Mouse (Mus musculus) heart, postnatal 0 days (tissue): Measurements from ENCODE around the gene Rfng. TPM values are rescaled to one million over a fixed set of nuclear protein-coding genes. Genes with fewer than 3 reads are reported as not detected.
A peak's percentile ranks its signal among the peaks of the same experiment; 100 is the strongest.

Experiments used
- ATAC-seq: fragments of 200-750 bp; cut with Nextera tagmentation; 2 replicates; pipeline ENCODE4 v1.8.0; 2017; ENCODE audit warnings: low read depth, moderate number of reproducible peaks, moderate library complexity; ENCODE audit not compliant: insufficient read depth
- DNase-seq: peaks from one replicate; pipeline ENCODE4 v3.0.0-alpha.2; 2016; ENCODE audit warnings: low spot score
- H3K27ac ChIP-seq: fragments of 300-500 bp; sonication (generic); 2 replicates; pipeline ENCODE4 v1.5.1; 2014; ENCODE audit warnings: low read depth, mild to moderate bottlenecking
- H3K27me3 ChIP-seq: fragments of 300-500 bp; sonication (generic); 2 replicates; pipeline ENCODE4 v1.6.1; 2014; ENCODE audit warnings: low read length, mixed read lengths; ENCODE audit not compliant: control insufficient read depth, insufficient read depth
- H3K36me3 ChIP-seq: fragments of 300-500 bp; sonication (generic); replicated peaks from 2 replicates; pipeline ENCODE4 v1.6.1; 2014; ENCODE audit warnings: low read length, mixed read lengths; ENCODE audit not compliant: control insufficient read depth, insufficient read depth
- H3K4me1 ChIP-seq: fragments of 300-500 bp; sonication (generic); 2 replicates; pipeline ENCODE4 v1.6.1; 2014; ENCODE audit warnings: antibody characterized with exemption; ENCODE audit not compliant: control insufficient read depth, insufficient read depth
- H3K4me2 ChIP-seq: fragments of 300-500 bp; sonication (generic); 2 replicates; pipeline ENCODE4 v1.6.1; 2014; ENCODE audit warnings: low read depth, mild to moderate bottlenecking, low read length, moderate library complexity
- H3K4me3 ChIP-seq: fragments of 300-500 bp; sonication (generic); 2 replicates; pipeline ENCODE4 v1.5.1; 2014; ENCODE audit warnings: low read depth, low read length
- H3K9ac ChIP-seq: fragments of 300-500 bp; sonication (generic); replicated peaks from 2 replicates; pipeline ENCODE4 v1.6.1; 2014; ENCODE audit warnings: low read depth, low read length, mixed read lengths
- H3K9me3 ChIP-seq: fragments of 300-500 bp; sonication (generic); replicated peaks from 2 replicates; pipeline ENCODE4 v1.6.1; 2016; ENCODE audit warnings: low read length; ENCODE audit not compliant: control insufficient read depth
- CTCF ChIP-seq: IDR thresholded peaks from 2 replicates; pipeline ENCODE4 v1.5.1; 2016; ENCODE audit warnings: antibody characterized with exemption, control low read depth, low read depth
- EP300 ChIP-seq: IDR thresholded peaks from 2 replicates; pipeline ENCODE4 v1.6.1; 2016; ENCODE audit warnings: antibody characterized with exemption, low read depth
- WGBS: fragments of 180-500 bp; shearing (Covaris S2); extraction: QIAGEN DNeasy Blood & Tissue Kit; methylation state at CpG from one replicate; pipeline ENCODE4 v1.1.7; 2014; 5-methylcytosine and 5-hydroxymethylcytosine counted together
- polyA plus RNA-seq: library from polyadenylated mRNA; unstranded; fragments of >200 nt; fragmentation: Nextera tagmentation; extraction: Ambion mirVana; gene quantifications from 2 replicates; pipeline ENCODE4 v1.2.1, GENCODE M21; 2015
- total RNA-seq: library from RNA; depleted of rRNA; stranded (reverse); fragments of >200 nt; gene quantifications from 2 replicates; pipeline ENCODE4 v1.2.3, GENCODE M21; 2014; ENCODE audit warnings: low replicate concordance; rRNA removed

Gene Rfng
- total and polyA plus RNA-seq, 2 experiments from 2014 or later, result 14.5 to 15.3 TPM

GRCm38 (mm10) chr11:120731858-120732680, 51.9 kb downstream of the Rfng start, which contains the start of gene Cbr2:
TSS of gene Cbr2 (minus strand) at chr11:120732114.
- no peaks in the 10 kb centered on the region for H3K36me3 ChIP-seq
- DNase-seq, result no peak
- H3K4me2 ChIP-seq, result no peak within 1 kb of the TSS
- no peak within 1 kb of the TSS for H3K27ac ChIP-seq
- no peak within 1 kb of the TSS for H3K4me3 ChIP-seq
- TF ChIP-seq EP300 (no peak), CTCF (0 out of 2 replicates have a peak, but pooled peaks have one; percentile 11)
- H3K4me1 ChIP-seq, result 0 out of 2 replicates have a peak, but pooled peaks cover 2% of the 10 kb centered on the region
- peak; percentile 60 for ATAC-seq
- no peaks in the 10 kb centered on the region for H3K9me3 ChIP-seq
- 58% methylated on average over 12 of the region's 12 CpGs for WGBS
- no peak within 1 kb of the TSS for H3K9ac ChIP-seq
- no peaks in the 10 kb centered on the region; the same call in 1 of the 2 replicates for H3K27me3 ChIP-seq

- DNase-seq (no peak), ATAC-seq (no peak)
- TF ChIP-seq EP300 (no peak), CTCF (no peak)
- 83% methylated on average over 1 of the region's 1 CpGs for WGBS
- no peaks in the 10 kb centered on the region for H3K9me3 ChIP-seq
- 0 out of 2 replicates have a peak, but pooled peaks cover 2% of the 10 kb centered on the region for H3K4me1 ChIP-seq
- H3K4me2 ChIP-seq, result no peak overlapping the region
- H3K27me3 ChIP-seq, result no peaks in the 10 kb centered on the region; the same call in 1 of the 2 replicates
- no peaks in the 10 kb centered on the region for H3K36me3 ChIP-seq
- H3K9ac ChIP-seq, result no peak overlapping the region
- H3K4me3 ChIP-seq, result no peak overlapping the region
- no peak overlapping the region for H3K27ac ChIP-seq
Observed at GRCm38 (mm10) chr11:120731395-120731794, 52.6 kb downstream of the Rfng start.

Other genes with a start within 250 kb of the Rfng start
- 66.9 and 93.5 TPM in 2 replicates for gene Mcrip1, start 234.5 kb downstream of the Rfng start, total RNA-seq
- 136 and 138 TPM in 2 replicates for gene Mcrip1, start 234.5 kb downstream of the Rfng start, polyA plus RNA-seq
- gene Ppp1r27, start 233.1 kb downstream of the Rfng start, total RNA-seq, result not detected in 2 replicates
- 0.20 TPM in 1 of 2 replicates, not detected in the other for gene Ppp1r27, start 233.1 kb downstream of the Rfng start, polyA plus RNA-seq
- 232 and 241 TPM in 2 replicates for gene P4hb, start 211.0 kb downstream of the Rfng start, total RNA-seq
- gene P4hb, start 211.0 kb downstream of the Rfng start, polyA plus RNA-seq, result 261 and 268 TPM in 2 replicates
- gene Arhgdia, start 202.6 kb downstream of the Rfng start, total RNA-seq, result 204 and 231 TPM in 2 replicates
- 239 and 245 TPM in 2 replicates for gene Arhgdia, start 202.6 kb downstream of the Rfng start, polyA plus RNA-seq
- gene Alyref, start 185.8 kb downstream of the Rfng start, total RNA-seq, result 104 and 132 TPM in 2 replicates
- gene Alyref, start 185.8 kb downstream of the Rfng start, polyA plus RNA-seq, result 147 and 155 TPM in 2 replicates
- 41.1 and 43.4 TPM in 2 replicates for gene Anapc11, start 185.8 kb downstream of the Rfng start, total RNA-seq
- 163 and 185 TPM in 2 replicates for gene Anapc11, start 185.8 kb downstream of the Rfng start, polyA plus RNA-seq
- gene Npb, start 175.7 kb downstream of the Rfng start, total RNA-seq, result 25.1 TPM in 1 of 2 replicates, not detected in the other
- 9.9 and 11.8 TPM in 2 replicates for gene Npb, start 175.7 kb downstream of the Rfng start, polyA plus RNA-seq
- 57.5 and 76.7 TPM in 2 replicates for gene Pcyt2, start 166.3 kb downstream of the Rfng start, total RNA-seq
- 67.5 and 69.6 TPM in 2 replicates for gene Pcyt2, start 166.3 kb downstream of the Rfng start, polyA plus RNA-seq
- 12.4 and 63.2 TPM in 2 replicates for gene Sirt7, start 159.0 kb downstream of the Rfng start, total RNA-seq
- gene Sirt7, start 159.0 kb downstream of the Rfng start, polyA plus RNA-seq, result 14.1 and 15.2 TPM in 2 replicates
- 34.1 and 37.7 TPM in 2 replicates for gene Mafg, start 150.6 kb downstream of the Rfng start, total RNA-seq
- 13.6 and 14.1 TPM in 2 replicates for gene Mafg, start 150.6 kb downstream of the Rfng start, polyA plus RNA-seq
- 2.1 and 5.8 TPM in 2 replicates for gene Pycr1, start 140.4 kb downstream of the Rfng start, total RNA-seq
- gene Pycr1, start 140.4 kb downstream of the Rfng start, polyA plus RNA-seq, result 6.3 and 6.5 TPM in 2 replicates
- gene Myadml2, start 136.0 kb downstream of the Rfng start, total RNA-seq, result 27.8 and 29.3 TPM in 2 replicates
- gene Myadml2, start 136.0 kb downstream of the Rfng start, polyA plus RNA-seq, result 32.7 and 33.5 TPM in 2 replicates
- gene Notum, start 123.0 kb downstream of the Rfng start, total RNA-seq, result 0.27 TPM in 1 of 2 replicates, not detected in the other
- 0.08 and 0.16 TPM in 2 replicates for gene Notum, start 123.0 kb downstream of the Rfng start, polyA plus RNA-seq
- 88.8 and 146 TPM in 2 replicates for gene Aspscr1, start 111.2 kb downstream of the Rfng start, total RNA-seq
- 86.3 and 87.9 TPM in 2 replicates for gene Aspscr1, start 111.2 kb downstream of the Rfng start, polyA plus RNA-seq
- 68.7 and 115 TPM in 2 replicates for gene Cenpx, start 70.5 kb downstream of the Rfng start, total RNA-seq
- gene Cenpx, start 70.5 kb downstream of the Rfng start, polyA plus RNA-seq, result 102 and 114 TPM in 2 replicates
- 11.9 and 28.3 TPM in 2 replicates for gene Lrrc45, start 70.3 kb downstream of the Rfng start, total RNA-seq
- gene Lrrc45, start 70.3 kb downstream of the Rfng start, polyA plus RNA-seq, result 12.4 and 14.2 TPM in 2 replicates
- gene Rac3, start 62.7 kb downstream of the Rfng start, total RNA-seq, result 9.2 and 12.6 TPM in 2 replicates
- gene Rac3, start 62.7 kb downstream of the Rfng start, polyA plus RNA-seq, result 1.4 and 1.8 TPM in 2 replicates
- 5.0 and 10.5 TPM in 2 replicates for gene Dcxr, start 56.9 kb downstream of the Rfng start, total RNA-seq
- gene Dcxr, start 56.9 kb downstream of the Rfng start, polyA plus RNA-seq, result 8.6 and 8.7 TPM in 2 replicates
- 12.2 and 19.1 TPM in 2 replicates for gene Cbr2, start 52.1 kb downstream of the Rfng start, total RNA-seq
- gene Cbr2, start 52.1 kb downstream of the Rfng start, polyA plus RNA-seq, result 2.4 and 43.5 TPM in 2 replicates
- gene Hmga1b, start 21.4 kb downstream of the Rfng start, total RNA-seq, result 0.23 and 0.76 TPM in 2 replicates
- 1.2 and 1.3 TPM in 2 replicates for gene Hmga1b, start 21.4 kb downstream of the Rfng start, polyA plus RNA-seq
- 120 and 125 TPM in 2 replicates for gene Gps1, start 65 bp upstream of the Rfng start, total RNA-seq
- 94.2 and 94.4 TPM in 2 replicates for gene Gps1, start 65 bp upstream of the Rfng start, polyA plus RNA-seq
- 42.2 and 47.1 TPM in 2 replicates for gene Dus1l, start 12.2 kb upstream of the Rfng start, total RNA-seq
- 35.6 and 40.2 TPM in 2 replicates for gene Dus1l, start 12.2 kb upstream of the Rfng start, polyA plus RNA-seq
- 79.2 and 90.4 TPM in 2 replicates for gene Fasn, start 40.3 kb upstream of the Rfng start, total RNA-seq
- gene Fasn, start 40.3 kb upstream of the Rfng start, polyA plus RNA-seq, result 10.8 and 14.1 TPM in 2 replicates
- gene Ccdc57, start 148.7 kb upstream of the Rfng start, total RNA-seq, result 0.43 and 1.5 TPM in 2 replicates
- 1.3 and 1.6 TPM in 2 replicates for gene Ccdc57, start 148.7 kb upstream of the Rfng start, polyA plus RNA-seq
- 153 and 260 TPM in 2 replicates for gene Slc16a3, start 164.3 kb upstream of the Rfng start, total RNA-seq
- gene Slc16a3, start 164.3 kb upstream of the Rfng start, polyA plus RNA-seq, result 15.6 and 17.0 TPM in 2 replicates
- 51.9 and 52.8 TPM in 2 replicates for gene Csnk1d, start 207.1 kb upstream of the Rfng start, total RNA-seq
- gene Csnk1d, start 207.1 kb upstream of the Rfng start, polyA plus RNA-seq, result 42.0 and 46.7 TPM in 2 replicates